Mouse (Mus musculus) 3T3-L1 (cell line): ENCODE data around the gene Arhgef10l.

ENCODE experiments used
- DNase-seq: peaks from one replicate; pipeline ENCODE4 v3.0.0-alpha.2; 2015; ENCODE audit warnings: low read depth, low spot score

Gene Arhgef10l

DNA sequence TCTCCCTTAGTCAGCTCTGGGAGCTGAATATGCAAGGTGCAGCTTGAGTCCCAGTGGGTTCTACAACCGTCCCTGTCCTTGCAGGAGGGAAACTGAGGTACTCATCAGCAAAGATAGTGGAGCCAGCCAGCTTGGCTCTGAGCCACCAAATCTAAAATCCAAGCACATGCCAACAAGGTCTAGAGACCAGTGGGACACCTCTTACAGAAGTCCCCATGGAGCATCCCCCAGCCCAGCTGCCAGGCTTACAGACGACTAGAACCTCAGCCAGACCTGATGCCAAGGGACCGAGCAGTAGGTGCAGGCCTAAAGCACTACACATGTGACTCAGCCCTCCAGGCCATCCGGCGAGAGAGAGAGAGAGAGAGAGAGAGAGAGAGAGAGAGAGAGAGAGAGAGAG lies 137.4 kb downstream of the Arhgef10l start:
- DNase-seq, result no peak

DNA sequence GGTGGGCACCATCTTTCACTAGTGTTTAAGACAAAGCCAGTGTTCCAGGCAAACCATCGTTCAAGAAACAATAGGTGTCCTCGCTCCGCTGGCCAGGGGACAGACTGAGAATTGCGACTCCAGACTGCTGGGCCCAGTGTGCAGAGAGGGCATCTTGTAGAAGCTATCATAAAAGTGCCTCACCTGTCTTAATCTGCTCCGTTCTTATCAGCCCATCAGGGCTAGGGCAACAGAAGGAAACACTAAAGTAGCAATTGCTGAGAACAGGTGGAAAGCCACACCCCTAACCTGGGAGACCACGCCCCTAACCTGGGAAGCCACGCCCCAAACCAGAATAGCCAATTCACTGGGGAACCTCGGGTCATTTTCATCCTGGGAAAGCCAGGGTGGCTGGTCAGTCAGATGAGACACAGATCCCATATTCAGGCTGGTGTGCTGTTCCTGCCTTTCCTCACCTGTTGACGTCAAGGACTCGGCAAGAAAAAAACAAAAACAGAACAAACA lies 140.1 kb downstream of the Arhgef10l start:
- DNase-seq, result no peak

DNA sequence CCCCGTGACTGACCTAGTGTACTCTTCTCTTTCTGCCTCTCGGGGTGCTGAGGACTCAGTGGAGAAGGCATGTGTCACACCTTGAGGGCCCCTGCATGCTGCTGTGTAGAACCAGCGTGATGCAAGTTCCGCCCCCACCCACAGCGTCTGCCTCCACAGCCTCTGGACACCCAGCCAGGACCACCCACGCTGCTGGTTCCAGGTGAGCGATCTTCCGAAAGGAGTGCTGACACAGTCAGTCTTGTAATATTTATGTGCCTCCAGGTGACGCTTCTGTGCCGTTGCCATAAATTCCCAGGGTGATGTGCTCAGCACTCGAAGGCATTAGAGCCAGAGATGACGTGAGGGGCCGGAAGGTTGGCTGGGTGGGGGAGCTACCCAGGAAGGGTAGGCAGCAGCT lies 140.9 kb downstream of the Arhgef10l start:
- DNase-seq, result no peak

DNA sequence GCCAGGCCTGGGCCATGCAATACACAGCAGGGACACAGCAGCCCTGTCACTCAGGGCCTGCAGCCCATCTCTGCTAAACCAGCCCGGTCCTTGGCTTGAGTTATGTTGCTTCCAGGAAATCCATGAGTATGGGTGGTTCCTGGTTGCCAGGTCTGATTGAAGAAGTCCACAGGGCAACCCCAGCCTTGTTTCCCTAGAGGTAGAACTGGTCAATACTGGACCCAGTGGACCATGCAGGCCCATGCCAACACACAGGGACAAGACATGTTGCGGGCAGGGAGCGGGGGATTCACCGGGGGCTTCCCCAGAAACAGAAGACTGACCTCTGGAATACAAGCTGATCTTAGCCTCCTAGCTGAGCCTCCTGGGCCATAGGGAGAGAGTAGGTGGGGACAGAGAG lies 142.9 kb downstream of the Arhgef10l start:
- DNase-seq, result no peak

DNA sequence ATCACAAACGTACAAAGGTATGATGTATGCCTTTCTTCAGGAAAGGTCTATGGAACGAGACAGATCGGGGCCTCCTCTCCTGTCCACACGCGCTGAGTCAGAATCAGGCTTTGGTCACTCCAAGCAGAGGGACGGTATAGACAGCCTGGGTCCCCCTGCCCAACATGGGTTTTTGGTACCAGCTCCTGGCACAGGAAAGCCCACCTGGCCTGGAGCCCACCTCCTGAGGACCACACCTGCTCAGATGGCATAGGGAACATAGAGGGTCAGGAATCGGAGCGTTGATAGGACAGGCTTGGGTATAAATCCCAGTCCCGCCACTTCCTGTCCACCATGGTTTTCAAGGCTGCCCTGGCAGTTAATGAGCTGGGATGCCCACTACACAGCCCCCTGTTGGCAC lies 145.1 kb downstream of the Arhgef10l start:
- no peak for DNase-seq

DNA sequence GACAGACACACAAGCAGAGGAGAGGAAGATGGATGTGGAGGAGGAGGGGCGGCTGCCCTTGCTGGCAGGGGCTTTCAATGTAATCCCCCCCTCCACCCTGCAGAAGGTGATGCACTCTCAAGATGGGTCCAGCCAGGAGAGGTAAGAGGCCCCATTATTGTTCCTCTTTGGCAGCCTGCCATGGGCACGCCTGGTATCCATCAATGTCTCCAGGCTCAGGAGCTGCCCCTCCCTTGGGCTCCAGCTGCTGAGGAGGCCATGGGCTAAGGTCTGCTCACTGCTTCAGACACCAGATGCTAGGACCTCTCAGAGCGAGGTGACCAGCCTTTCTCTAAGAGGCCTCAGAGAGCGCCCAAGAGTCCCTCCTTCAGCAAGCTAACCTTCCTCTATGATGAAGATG lies 152.0 kb downstream of the Arhgef10l start:
- DNase-seq, result peak; percentile 13

DNA sequence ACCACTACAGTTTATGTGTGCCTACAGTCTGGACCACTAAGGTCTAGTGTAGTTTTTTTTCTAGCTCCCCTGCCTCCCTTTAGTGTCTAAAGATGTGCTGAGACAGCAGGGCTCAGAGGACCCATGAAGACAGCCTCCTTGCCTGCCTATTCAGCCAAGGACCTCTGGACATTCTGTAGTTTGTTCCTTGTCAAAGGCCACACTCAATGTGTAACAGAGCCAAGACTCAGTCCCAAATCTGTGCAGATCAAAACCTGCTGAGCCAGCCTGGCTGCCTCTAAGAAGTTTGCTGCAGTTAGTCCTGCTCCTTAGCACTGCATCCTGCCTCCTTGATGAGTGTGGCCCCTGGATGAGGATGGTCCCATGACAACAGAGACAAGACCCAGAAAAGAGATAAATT lies 156.0 kb downstream of the Arhgef10l start:
- no peak for DNase-seq

DNA sequence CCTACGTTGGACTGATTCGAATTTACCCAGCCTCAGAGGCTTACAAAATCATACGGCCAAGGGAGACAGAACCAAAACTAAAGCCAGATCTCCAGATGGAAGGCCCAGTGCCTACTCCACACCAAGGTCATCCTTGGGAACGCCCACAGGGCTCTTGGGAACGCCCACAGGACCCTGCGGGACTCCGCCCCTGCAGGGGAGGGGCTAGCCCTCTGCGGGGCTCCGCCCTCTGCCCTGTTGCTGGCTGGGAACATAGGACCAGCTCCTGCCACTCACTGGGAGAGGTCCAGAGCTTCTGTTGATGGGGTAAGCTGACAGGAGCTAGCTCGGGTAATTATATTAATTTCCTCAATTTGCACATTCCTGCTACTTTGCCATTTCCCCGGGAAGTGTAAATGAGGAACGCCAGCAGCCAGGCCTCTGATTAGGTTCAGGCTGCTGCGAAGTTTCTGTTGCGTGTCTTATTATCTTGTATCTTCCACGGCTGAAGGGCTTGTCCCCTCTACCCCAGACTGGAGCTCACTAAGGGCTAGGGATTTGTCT lies 158.6 kb downstream of the Arhgef10l start:
- no peak for DNase-seq

DNA sequence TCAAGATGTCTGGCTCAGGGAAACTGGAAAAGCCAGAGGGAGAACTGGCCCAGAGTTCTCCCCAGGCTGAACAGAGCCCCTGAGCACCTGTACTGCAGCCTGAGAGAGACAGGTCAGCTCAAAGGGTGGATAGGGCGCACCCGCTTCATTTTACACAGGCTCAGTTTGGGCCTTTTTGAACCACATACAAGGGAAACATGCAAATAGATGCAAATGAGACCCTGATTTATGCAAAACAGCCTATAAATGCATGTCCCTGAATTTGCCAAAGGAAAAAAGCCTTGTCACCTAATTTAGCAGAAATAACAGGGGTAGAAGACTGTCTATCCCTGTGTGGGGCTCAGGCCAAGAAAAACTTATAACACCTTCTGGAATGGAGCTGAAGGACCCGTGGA lies 160.2 kb downstream of the Arhgef10l start:
- no peak for DNase-seq

DNA sequence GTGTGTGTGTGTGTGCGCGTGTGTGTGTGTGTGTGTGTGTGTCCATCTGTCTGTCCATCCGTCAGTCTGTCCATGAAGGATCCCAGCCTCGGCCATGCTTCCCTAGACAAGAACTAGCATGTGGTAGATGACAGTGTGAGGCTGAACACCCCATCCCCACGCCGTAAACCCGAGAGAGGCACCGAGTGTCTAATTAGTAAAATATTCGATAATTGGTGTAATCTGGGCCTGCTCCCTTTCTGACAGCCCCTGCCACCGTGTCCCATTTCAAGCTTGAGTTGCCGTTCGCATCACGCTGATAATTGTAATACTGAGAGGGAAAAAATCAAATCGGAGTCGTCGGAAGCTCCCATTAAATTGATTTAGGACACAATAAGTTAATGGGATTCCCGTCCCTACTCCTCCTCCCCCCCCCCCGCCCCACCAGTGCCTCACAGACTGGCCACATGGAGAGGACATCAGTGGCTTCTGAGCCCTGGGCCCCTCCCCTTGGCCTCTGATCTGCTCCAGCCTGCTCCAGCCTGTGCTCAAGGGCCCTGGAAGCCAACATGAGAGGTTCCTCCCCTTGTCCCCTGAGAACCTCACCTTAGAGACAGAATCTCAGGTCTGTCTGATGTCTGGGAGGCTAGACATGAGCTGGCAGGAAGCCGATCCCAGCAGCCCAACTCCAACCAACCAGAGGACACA lies 160.7 kb downstream of the Arhgef10l start:
- no peak for DNase-seq

DNA sequence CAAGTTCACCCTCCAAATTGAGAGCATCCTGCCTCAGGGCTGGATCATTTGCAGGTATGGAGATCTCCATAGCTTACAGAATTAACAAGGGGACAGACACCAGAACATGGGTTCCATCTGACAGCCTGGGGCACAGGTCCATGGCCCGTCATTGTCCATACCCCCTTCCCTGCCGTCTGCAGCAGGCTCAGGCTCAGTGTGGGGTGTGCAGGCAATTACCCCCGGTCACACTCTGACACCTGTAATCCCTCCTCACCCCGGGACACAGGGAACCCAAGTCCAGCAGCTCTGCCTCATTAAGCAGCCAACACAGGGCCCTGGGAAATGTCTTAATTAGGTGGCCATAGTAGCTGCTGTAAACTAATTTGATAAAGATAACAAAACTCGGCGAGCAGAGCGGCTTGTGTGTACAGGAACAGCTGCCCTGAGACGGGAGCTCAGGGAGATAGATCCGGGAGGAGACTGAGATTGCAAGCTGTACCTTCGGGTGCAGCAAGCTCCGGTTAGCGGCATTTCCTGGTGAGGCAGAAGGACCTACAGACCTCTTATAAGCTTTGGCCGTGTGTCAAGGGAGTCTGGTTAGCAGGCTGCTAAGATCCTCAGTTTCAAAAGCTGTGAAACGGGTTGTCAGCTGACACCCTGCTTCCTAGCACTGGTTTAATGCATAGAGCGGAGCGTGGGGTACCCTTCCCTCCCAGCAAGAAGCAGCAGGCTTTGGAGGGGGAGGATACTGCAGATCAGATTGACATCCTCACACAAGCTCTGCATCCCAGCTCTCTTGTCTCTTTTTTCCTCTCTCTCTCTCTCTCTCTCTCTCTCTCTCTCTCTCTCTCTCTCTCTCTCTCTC lies 161.5 kb downstream of the Arhgef10l start:
- no peak for DNase-seq

DNA sequence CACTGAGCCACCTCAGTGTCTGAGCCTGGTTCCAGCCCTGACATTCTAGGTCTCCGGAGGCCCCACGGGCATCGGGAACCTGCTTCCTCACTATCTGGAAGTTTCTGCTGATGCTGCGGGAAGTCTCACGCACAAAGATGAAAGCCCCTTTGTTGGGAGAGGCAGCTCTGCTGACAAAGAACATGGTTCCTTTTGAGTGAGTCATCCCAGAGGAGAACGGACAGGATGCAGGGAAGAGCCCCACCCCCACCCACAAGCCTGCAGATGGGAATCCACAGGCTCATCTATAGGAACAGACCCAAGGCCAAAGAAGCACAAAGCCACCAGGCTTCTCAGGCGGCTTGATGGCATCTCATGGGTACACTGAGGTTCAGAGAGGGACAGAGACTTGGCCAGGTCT lies 165.0 kb downstream of the Arhgef10l start:
- DNase-seq, result peak; percentile 88

DNA sequence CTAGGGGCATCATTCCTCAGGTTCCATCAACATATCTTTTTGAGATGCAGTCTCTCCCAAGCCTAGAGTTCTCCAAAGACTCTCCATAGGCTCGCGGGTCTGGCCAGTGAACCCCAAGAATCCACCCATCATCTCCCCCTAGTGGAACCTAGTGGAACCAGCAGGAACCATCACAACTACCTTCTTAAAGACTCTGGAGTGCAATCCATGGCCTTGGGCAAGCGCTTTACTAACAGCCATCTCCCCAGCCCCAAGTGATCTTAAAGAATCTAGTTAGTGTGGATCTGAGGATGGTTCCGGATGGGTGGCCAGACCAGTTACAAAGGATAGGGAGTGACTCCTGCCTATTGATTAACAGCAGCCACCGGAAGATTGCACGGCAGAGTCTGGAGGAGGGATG lies 166.2 kb downstream of the Arhgef10l start:
- no peak for DNase-seq

DNA sequence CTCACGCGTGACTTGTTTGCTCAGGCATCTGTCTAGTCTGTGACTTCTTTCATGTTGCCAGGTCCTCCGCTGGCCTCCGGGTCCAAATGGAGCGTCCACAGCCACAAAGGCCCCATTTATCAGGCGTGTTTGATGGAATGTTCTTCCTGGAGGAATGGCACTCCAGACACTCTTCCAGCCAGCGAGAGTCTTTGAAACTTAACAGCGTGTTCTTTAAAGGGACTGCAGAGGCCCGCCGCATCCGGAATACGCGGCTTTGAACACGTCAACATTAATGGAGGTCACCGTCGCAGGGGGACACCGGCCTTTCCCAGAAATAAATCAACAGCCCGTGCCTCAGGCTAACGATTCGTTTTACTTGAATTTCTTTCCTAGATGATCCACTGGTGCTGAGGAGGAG lies 168.6 kb downstream of the Arhgef10l start:
- no peak for DNase-seq

DNA sequence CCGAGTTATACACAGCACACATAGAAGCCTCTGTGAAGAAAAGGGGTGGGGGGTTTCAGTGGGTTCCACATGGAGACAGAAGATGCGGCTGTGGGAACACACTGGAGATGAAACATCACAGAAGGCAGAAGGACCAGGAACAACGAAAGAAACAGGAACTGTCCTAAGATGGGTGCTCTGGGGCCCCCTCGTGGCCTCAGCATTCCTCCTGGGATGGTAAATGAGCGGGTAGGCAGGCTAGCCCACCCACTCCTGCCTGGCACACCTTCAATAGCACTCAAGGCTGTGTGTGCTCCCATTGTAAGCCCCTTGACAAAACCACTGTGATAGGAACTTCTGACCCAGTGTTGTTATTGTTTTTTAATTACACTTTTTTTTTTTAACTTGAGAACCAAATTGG lies 174.3 kb downstream of the Arhgef10l start:
- DNase-seq, result peak; percentile 24

DNA sequence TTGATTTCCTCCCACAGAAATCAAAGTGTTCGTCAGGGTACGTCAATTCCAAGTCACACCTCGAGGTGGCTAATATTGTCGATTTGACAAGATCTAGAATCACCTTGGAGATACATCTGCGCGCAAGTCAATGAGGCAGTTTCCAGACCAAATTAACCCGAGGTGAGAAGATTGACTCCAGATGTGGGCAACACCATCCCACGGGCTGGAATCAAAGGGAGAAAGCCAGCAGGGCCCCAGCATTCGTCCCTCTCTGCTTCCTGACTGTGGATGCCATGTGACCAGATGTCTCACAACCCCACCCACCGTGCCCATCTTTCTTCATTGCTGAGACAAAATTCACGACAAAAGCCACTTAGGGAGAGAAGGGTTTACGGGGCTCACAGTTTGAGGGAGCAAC lies 180.4 kb downstream of the Arhgef10l start:
- DNase-seq, result no peak

DNA sequence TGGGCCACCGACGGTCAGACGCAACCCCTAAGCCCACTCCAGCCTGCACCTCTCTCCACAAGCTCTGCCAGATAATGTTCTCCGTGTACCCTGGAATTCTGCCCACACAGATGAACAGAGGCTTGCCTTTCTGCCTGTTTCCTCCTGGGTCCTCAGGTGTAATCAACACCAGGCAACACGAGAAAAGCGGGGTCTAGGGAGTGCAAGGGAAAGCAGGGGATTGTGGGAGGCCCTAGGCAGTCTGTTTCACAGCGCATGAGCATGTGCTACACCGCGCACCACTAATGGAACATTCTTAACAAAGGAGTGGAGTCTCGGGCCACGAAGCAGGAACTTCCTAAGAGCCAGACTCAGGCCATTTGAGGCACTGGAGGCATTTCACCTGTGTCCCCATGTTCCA lies 182.7 kb downstream of the Arhgef10l start:
- DNase-seq, result no peak

DNA sequence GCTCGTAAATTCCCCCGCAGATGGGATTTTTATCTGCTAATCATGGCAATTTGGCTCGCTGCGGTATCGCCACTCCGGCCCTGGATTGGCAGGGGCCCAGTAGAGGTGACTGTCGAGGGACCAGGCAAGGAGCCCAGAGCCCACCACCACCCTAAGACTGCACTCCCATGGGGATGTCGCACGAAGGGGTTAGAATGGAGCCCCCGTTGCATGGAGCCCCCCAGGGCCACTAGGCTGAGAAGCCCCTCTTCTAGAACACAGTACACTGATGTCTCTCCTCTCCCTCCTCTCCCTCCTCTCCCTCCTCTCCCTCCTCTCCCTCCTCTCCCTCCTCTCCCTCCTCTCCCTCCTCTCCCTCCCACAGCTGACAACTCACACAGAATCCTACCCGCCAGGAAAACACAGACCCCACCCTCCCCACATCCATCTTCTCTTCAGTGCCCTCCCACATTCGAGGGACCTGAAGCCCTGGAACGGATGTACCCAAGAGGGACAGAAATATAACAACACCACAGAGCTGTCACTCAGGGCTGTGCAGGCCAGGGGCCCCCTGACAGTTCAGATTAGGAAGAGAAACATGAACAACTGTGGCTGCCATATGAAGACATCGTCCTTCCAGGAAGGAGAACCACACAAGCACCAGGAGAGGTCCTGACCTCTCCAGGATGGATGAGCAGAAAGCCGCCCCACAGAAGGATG lies 185.3 kb downstream of the Arhgef10l start:
- DNase-seq, result no peak

DNA sequence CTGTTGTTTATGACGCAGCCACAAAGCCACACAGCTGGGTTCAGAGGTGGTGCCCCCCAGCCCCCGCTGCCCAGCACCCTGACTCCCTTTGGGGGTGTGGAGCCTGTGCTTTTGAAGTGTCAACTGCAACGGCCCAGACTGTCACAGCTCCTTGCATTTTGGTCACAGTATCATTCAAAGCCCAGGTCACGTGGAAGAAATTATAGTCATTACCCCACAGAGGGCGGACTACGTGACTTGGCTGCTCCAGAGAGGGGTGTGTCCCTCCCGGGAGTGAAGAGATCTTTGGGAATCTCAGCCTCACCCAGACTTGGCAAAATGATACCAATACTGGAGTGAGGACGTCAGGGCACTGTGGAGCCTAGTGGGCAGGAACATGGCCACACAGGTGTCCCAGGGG lies 190.6 kb downstream of the Arhgef10l start:
- DNase-seq, result no peak

DNA sequence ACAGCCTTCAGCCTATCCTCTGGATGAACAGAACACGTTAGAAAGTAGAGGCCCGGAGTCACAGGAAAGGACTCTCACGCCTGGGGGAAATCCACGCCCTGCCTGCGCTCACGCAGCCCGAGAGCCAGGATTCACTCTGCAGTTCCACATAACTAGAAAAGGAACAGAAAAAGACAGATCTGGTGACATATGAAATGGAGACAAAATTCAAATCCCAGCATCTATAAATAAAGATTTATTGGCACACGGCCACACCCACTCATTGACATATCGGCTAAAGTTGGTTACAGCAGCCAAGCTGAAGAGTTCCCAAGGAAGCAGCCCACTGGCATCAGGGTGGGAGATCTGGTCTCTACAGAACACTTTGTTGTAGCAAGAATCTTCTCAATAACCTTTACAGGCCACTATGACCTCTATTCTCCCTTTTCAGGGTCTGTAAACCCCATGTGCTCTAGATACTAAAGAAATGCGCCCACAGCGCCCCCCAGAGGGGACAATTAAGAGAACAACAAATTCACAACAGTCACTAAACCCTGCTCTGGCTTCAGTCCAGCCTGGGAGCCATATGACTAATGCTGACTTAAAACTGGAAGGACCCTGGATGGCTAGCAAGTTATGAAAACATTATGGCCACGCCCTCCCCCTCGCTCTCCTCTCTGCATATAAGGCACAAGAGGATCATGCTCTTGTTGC lies 195.9 kb downstream of the Arhgef10l start:
- peak; percentile 81 for DNase-seq

DNA sequence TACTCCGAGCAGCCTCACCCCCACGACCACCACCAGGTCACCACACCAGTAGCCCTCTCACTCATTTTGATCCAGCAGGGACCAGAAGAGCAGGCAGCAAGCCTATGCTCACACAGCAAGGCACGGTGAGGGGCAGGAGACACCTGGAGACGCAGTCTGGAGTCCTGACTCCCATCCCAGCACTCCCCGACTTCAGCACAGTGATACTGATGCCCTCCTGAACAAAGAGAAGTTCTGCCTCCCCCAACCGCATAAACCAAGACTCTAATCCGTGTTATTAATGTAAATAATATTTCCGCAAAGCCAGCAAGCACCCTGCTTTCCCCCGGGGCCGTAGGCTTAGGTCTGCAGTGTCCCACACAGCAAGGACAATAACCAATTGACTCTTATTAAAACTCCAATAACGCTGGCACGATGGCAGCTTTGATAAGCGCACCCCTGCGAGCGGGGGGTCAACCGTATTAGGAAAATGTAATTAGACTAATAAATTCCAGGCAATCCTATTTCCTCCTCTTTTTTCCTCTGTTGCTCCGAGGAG lies 198.5 kb downstream of the Arhgef10l start:
- no peak for DNase-seq
